Mouse (Mus musculus) urinary bladder, postnatal 4 days (tissue): ENCODE measurements around the gene Ccr9.
A peak's percentile ranks its signal among the peaks of the same experiment; 100 is the strongest.
"Not testable (repeated sequence)": the region's sequence is repeated elsewhere in the genome, so short reads cannot be mapped to it uniquely, and the experiment has no call there.

Experiments
- DNase-seq, 2 experiments: peaks; one replicate each; pipeline ENCODE4 v3.0.0; 2021 to 2022; ENCODE audit warnings: low spot score in 2 of 2

The Ccr9 gene

GRCm38 (mm10) chr9:123716301-123716700, 38.1 kb downstream of the Ccr9 start:
- no peak for DNase-seq

- DNase-seq, result peak; percentile 92 to 97
Observed at GRCm38 (mm10) chr9:123717186-123718008, 39.2 kb downstream of the Ccr9 start, which contains the start of gene Lztfl1. Lztfl1 (minus strand) TSS chr9:123717697.

GRCm38 (mm10) chr9:123722737-123723493, 44.7 kb downstream of the Ccr9 start:
- no peak for DNase-seq

- DNase-seq, result no peak
Observed at GRCm38 (mm10) chr9:123731271-123731670, 53.0 kb downstream of the Ccr9 start.

- no peak for DNase-seq
Observed at GRCm38 (mm10) chr9:123734133-123734532, 55.9 kb downstream of the Ccr9 start.

- no peak for DNase-seq
Observed at GRCm38 (mm10) chr9:123740799-123741198, 62.6 kb downstream of the Ccr9 start.

GRCm38 (mm10) chr9:123749687-123750086, 71.4 kb downstream of the Ccr9 start:
- not testable (repeated sequence) for DNase-seq

GRCm38 (mm10) chr9:123754333-123754732, 76.1 kb downstream of the Ccr9 start:
- DNase-seq, result no peak

- DNase-seq, result no peak
Observed at GRCm38 (mm10) chr9:123756752-123757151, 78.5 kb downstream of the Ccr9 start.

- no peak for DNase-seq
Observed at GRCm38 (mm10) chr9:123757326-123757725, 79.1 kb downstream of the Ccr9 start.

- DNase-seq, result no peak
Observed at GRCm38 (mm10) chr9:123758156-123758555, 79.9 kb downstream of the Ccr9 start.

GRCm38 (mm10) chr9:123758645-123759044, 80.4 kb downstream of the Ccr9 start:
- DNase-seq, result no peak

GRCm38 (mm10) chr9:123760806-123761205, 82.6 kb downstream of the Ccr9 start:
- DNase-seq, result no peak

- no peak for DNase-seq
Observed at GRCm38 (mm10) chr9:123762886-123763285, 84.6 kb downstream of the Ccr9 start.

- DNase-seq, result no peak
Observed at GRCm38 (mm10) chr9:123763771-123764170, 85.5 kb downstream of the Ccr9 start.

GRCm38 (mm10) chr9:123766996-123767395, 88.8 kb downstream of the Ccr9 start:
- no peak for DNase-seq

- no peak for DNase-seq
Observed at GRCm38 (mm10) chr9:123768443-123768842, 90.2 kb downstream of the Ccr9 start.

- no peak for DNase-seq
Observed at GRCm38 (mm10) chr9:123769532-123769931, 91.3 kb downstream of the Ccr9 start.

- DNase-seq, result not testable (repeated sequence)
Observed at GRCm38 (mm10) chr9:123773299-123773698, 95.1 kb downstream of the Ccr9 start.

GRCm38 (mm10) chr9:123788855-123789529, 110.8 kb downstream of the Ccr9 start:
- no peak for DNase-seq

- no peak for DNase-seq
Observed at GRCm38 (mm10) chr9:123796174-123796573, 117.9 kb downstream of the Ccr9 start.

- DNase-seq, result no peak
Observed at GRCm38 (mm10) chr9:123801527-123801926, 123.3 kb downstream of the Ccr9 start.
